Mouse (Mus musculus) retina, embryonic 14.5 days (tissue): ENCODE results near the gene Neurod4.
"Not testable (repeated sequence)": the region's sequence is repeated elsewhere in the genome, so short reads cannot be mapped to it uniquely, and the experiment has no call there.

Experiments
- DNase-seq: peaks from one replicate; pipeline ENCODE4 v3.0.0-alpha.2; 2015; ENCODE audit warnings: low spot score

Gene Neurod4

GRCm38 (mm10) chr10:130280066-130280465 lies at the start of gene Neurod4:
Gene Neurod4 (minus strand): TSS chr10:130280240.
- peak; percentile 60 for DNase-seq

- no peak for DNase-seq
These were observed 44.2 kb upstream of the Neurod4 start for GRCm38 (mm10) chr10:130324243-130324642.

- DNase-seq, result no peak
These were observed 42.6 kb upstream of the Neurod4 start, which contains the start of gene Tespa1 for GRCm38 (mm10) chr10:130322637-130323036. Gene Tespa1 (plus strand): TSS chr10:130322870.

GRCm38 (mm10) chr10:130322062-130322461 lies 42.0 kb upstream of the Neurod4 start:
- no peak for DNase-seq

- no peak for DNase-seq
These were observed 40.7 kb upstream of the Neurod4 start for GRCm38 (mm10) chr10:130320715-130321114.

GRCm38 (mm10) chr10:130318720-130319119 lies 38.7 kb upstream of the Neurod4 start:
- DNase-seq, result no peak

- no peak for DNase-seq
These were observed 35.8 kb upstream of the Neurod4 start for GRCm38 (mm10) chr10:130315846-130316245.

- DNase-seq, result no peak
These were observed 34.2 kb upstream of the Neurod4 start for GRCm38 (mm10) chr10:130314110-130314829.

- DNase-seq, result peak; percentile 43
These were observed 33.5 kb upstream of the Neurod4 start for GRCm38 (mm10) chr10:130313531-130313930.

GRCm38 (mm10) chr10:130311534-130312227 lies 31.6 kb upstream of the Neurod4 start:
- no peak for DNase-seq

GRCm38 (mm10) chr10:130304138-130304537 lies 24.1 kb upstream of the Neurod4 start:
- not testable (repeated sequence) for DNase-seq

- peak; percentile 69 for DNase-seq
These were observed 18.7 kb upstream of the Neurod4 start for GRCm38 (mm10) chr10:130298748-130299147.

GRCm38 (mm10) chr10:130293741-130294408 lies 13.8 kb upstream of the Neurod4 start:
- DNase-seq, result no peak

GRCm38 (mm10) chr10:130288007-130288406 lies 8.0 kb upstream of the Neurod4 start:
- no peak for DNase-seq

- no peak for DNase-seq
These were observed 7.2 kb upstream of the Neurod4 start for GRCm38 (mm10) chr10:130287201-130287600.

- peak; percentile 40 for DNase-seq
These were observed 2.0 kb upstream of the Neurod4 start for GRCm38 (mm10) chr10:130281982-130282449.

- DNase-seq, result no peak
These were observed 3.5 kb downstream of the Neurod4 start for GRCm38 (mm10) chr10:130276496-130276895.

GRCm38 (mm10) chr10:130275759-130276158 lies 4.3 kb downstream of the Neurod4 start:
- peak; percentile 26 for DNase-seq

GRCm38 (mm10) chr10:130263203-130263602 lies 16.8 kb downstream of the Neurod4 start:
- peak; percentile 44 for DNase-seq

GRCm38 (mm10) chr10:130259483-130259882 lies 20.6 kb downstream of the Neurod4 start:
- peak; percentile 45 for DNase-seq

GRCm38 (mm10) chr10:130244271-130244670 lies 35.8 kb downstream of the Neurod4 start:
- DNase-seq, result peak; percentile 72
